Mouse (Mus musculus) adipose tissue, adult 10 weeks (tissue): ENCODE results near the gene Gm11562. TPM values are rescaled to one million over a fixed set of nuclear protein-coding genes. Genes with fewer than 3 reads are reported as not detected.

Experiments
- polyA plus RNA-seq: library from polyadenylated mRNA; stranded (reverse); fragments of 350-450 nt; fragmentation: Illumina TruSeq; extraction: RNeasy Lipid Tissue Mini Kit (QIAGEN cat#74804); gene quantifications from one replicate; pipeline ENCODE4 v1.2.3, GENCODE M21; 2014; ENCODE audit warnings: low read depth, low replicate concordance

The Gm11562 gene
- not detected for polyA plus RNA-seq

DNA sequence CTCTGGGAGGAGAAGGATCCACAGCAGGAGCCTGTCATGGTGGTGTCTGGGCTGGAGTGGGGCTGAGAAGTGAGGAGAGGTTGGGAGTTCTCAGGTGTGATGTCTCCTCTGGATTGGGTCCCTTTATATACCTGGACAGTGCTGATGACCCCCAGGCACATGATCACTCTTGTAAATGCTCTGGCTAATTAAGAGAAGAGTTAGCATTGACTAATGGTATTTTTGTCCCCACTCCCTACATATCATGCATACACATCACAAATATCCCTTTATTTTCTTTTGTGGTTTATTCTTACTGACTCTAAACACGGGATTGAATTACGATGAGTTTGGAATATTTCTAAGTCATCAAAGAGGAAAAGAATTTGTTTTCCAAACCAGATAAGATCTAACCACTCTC lies at the start of gene Gm11562:
Gene Gm11562, minus strand, starts transcription at position 101 of the 400 bp plus-strand sequence.

DNA sequence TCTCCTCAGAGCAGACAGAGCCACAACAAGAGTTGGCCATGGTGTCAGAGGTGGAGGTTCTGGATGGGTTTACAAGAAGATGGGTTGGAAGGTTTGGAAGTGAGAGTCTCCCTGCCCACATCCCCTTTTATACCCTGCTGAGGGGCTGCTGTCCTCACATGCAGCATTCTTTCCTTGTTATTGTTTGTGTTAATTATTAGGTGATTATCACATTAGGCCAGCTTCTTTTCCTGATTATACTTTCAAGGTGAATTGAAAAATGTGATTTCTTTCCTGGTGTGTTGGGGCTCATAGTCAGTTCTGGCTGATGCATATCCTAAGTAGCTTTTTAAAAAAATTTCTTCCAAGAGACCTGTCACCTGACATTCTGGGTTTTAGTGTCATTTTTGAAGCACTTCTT lies 45.6 kb upstream of the Gm11562 start, which contains the start of gene Krtap4-6:
Gene Krtap4-6, minus strand, starts transcription at position 101 of the 400 bp plus-strand sequence.

DNA sequence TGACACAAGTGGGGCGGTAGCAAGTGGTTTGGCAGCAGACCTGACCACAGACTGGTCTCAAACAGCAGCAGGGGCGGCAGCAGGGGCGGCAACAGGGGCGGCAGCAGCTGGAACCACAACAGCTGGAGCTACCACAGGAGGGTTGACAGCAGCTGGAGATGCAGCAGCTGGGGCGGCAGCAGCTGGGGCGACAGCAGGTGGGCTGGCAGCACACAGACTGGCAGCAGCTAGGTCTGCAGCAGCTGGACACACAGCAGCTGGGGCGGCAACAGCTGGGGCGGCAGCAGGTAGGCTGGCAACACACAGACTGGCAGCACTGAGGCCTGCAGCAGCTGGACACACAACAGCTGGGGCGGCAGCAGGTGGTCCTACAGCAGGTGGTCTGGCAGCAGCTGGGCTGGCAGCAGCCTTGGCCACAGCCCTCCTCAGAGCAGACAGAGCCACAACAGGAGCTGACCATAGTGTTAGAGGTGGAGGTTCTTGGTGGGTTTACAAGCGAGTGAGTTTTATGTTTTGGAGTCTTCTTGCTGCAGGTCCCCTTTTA lies 38.3 kb upstream of the Gm11562 start, which contains the start of gene Gm11563:
Gene Gm11563, minus strand, starts transcription at position 494 of the 544 bp plus-strand sequence.

DNA sequence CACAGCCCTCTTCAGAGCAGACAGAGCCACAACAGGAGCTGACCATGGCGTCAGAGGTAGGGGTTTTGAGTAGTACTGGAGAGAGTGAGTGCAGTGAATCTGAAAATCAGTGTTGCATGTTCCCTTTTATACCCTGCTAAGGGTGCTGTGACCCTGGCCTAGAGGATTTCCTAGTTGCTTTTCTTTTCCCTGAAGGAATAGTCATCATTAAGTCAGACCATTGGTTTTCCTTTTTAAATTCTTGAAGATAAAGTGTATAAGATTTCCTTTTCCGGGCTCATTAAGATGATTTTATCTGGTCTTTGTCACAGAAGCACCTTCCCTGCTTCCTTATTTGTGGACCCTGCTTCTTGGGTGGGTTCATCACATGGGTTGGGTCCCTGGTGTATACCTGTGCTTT lies 29.9 kb upstream of the Gm11562 start, which contains the start of gene Gm11555:
Gene Gm11555, minus strand, starts transcription at position 101 of the 400 bp plus-strand sequence.

DNA sequence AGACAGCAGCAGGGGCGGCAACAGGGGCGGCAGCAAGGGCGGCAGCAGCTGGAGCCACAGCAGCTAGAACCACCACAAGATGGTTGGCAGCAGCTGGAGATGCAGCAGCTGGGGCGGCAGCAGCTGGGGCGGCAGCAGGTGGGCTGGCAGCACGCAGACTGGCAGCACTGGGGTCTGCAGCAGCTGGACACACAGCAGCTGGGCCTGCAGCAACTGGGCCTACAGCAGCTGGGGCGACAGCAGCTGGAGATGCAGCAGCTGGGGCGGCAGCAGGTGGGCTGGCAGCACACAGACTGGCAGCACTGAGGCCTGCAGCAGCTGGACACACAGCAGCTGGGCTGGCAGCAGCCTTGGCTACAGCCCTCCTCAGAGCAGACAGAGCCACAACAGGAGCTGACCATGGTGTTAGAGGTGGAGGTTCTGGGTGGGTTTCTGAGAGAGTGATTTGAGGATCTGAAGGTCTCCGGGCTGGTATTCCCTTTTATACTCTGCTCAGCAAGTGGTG lies 23.5 kb upstream of the Gm11562 start, which contains the start of gene Krtap4-7:
Gene Krtap4-7, minus strand, starts transcription at position 455 of the 505 bp plus-strand sequence.

DNA sequence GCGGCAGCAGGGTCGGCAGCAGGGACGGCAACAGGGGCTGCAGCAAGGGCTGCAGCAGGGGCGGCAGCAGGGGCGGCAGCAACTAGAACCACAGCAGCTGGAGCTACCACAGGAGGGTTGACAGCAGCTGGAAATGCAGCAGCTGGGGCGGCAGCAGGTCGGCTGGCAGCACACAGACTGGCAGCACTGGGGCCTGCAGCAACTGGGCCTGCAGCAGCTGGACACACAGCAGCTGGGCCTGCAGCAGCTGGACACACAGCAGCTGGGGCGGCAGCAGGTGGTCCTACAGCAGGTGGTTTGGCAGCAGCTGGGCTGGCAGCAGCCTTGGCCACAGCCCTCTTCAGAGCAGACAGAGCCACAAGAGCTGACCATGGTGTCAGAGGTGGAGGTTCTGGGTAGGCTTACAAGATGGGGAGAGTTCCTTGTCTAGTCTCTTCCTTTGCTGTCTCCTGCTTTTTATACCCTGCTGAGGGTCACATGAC lies 14.5 kb upstream of the Gm11562 start, which contains the start of gene Krtap4-2:
Gene Krtap4-2, minus strand, starts transcription at position 432 of the 482 bp plus-strand sequence.

DNA sequence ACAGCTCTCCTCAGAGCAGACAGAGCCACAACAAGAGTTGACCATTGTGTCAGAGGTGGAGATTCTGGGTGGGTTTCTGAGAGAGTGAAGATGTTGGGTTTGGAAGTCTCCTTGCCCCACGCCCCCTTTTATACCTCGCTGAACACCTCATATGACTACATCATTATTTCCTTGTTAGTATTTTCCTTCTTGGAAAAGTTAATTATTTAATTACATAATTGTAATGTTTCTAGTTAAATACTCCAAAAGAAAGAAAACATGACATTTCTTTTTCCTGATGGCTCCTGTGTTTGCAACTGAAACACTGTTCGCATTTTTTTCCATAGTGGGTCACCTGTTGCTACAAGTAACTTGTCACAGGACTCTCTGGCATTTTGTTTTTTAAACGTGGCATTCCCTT lies 7.9 kb upstream of the Gm11562 start, which contains the start of gene Krtap4-1:
Gene Krtap4-1, minus strand, starts transcription at position 101 of the 400 bp plus-strand sequence.

DNA sequence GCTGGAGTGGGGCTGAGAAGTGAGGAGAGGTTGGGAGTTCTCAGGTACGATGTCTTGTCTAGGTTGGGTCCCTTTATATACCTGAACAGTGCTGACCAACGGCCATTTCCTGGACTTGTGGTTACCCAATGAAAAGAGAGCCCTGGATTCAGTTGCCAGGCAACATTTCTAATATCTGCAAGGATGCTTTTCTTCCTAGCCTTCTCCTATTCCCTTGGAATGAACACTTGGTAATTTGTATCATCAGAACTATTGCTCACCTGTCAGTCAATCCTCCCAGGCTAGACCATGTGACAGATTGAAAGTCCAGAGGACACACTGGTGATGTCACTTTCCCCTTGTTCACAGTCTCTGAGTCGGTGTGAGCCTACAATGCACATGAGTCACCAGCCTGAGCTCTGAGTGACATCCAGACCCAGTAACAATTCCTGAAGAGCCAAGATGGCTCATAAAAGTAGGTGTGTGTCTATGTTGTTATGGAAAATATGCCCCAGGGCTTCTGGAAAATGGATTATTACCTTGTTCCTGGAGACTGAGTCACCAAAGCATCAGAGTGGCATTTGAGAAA lies 5.4 kb downstream of the Gm11562 start, which contains the start of gene Krtap2-4:
Gene Krtap2-4, minus strand, starts transcription at position 51 of the 568 bp plus-strand sequence.

DNA sequence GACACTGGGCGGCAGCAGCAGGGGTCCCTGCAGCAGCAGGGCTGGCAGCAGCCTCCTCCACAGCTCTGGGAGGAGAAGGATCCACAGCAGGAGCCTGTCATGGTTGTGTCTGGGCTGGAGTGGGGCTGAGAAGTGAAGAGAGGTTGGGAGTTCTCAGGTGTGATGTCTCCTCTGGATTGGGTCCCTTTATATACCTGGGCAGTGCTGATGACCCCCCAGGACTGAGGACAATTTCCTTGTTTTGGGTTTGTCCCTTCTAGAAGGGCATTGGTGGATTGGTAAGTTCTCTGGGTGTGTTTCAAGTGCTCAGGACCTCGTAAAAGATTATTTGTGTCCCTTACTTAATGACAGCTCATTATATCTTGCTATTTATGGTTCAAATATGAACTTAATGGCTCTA lies 10.1 kb downstream of the Gm11562 start, which contains the start of gene Gm11937:
Gene Gm11937, minus strand, starts transcription at position 101 of the 400 bp plus-strand sequence.

DNA sequence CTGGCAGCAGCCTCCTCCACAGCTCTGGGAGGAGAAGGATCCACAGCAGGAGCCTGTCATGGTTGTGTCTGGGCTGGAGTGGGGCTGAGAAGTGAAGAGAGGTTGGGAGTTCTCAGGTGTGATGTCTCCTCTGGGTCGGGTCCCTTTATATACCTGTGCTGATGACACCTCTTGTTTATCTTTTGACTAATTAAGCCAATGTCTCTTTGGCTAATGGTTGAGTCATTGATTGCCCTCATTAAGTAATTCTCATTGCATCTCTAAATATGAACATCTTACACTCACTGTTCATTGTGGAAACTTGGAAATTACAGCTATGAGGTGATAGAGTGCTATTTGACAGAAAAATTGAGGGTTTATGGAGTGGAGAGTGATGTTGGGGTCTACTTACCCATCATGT lies 17.0 kb downstream of the Gm11562 start, which contains the start of gene Gm11938:
Gene Gm11938, minus strand, starts transcription at position 101 of the 400 bp plus-strand sequence.

DNA sequence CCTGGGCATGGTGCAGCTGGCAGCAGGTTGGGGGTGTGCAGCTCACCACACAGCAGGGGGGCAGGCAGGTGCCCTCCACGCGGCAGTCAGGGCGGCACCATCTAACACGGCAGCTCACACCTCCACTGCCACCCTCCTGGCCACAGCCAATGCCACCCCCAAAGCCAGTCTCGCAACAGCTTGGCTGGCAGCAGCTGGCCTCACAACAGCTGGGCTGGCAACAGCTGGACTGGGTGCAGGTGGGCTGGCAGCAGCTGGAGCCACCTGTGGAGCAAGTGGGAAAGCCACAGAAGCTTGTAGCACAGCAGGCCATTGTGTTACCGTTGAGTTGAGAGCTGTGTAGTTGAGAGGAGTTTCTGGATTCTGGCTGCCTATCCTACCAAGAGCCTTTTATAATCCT lies 22.5 kb downstream of the Gm11562 start, which contains the start of gene Krtap9-3:
Gene Krtap9-3, minus strand, starts transcription at position 364 of the 400 bp plus-strand sequence.

DNA sequence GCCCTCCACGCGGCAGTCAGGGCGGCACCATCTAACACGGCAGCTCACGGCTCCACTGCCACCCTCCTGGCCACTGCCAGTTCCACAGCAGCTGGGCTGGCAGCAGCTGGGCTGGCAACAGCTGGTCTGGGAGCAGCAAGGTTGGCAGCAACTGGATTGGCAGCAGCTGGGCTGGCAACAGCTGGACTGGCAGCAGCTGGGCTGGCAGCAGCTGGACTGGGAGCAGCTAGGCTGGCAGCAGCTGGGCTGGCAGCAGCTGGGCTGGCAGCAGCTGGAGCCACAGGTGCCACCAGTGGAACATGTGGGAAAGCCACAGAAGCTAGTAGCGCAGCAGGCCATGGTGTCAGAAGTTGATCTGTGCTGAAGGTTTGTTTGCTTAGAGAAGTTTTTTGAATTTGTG lies 29.3 kb downstream of the Gm11562 start, which contains the start of gene Krtap1-3:
Gene Krtap1-3, minus strand, starts transcription at position 359 of the 400 bp plus-strand sequence.

DNA sequence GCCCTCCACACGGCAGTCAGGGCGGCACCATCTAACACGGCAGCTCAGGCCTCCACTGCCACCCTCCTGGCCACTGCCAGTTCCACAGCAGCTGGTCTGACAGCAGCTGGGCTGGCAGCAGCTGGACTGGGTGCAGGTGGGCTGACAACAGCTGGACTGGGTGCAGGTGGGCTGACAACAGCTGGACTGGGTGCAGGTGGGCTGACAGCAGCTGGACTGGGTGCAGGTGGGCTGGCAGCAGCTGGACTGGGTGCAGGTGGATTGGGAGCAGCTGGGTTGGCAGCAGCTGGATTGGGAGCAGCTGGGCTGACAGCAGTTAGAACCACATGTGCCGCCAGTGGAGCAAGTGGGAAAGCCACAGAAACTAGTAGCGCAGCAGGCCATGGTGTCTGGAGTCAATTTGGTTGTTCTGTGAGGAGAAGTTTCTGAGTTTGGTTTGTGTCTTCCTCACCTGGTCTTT lies 37.0 kb downstream of the Gm11562 start, which contains the start of gene Krtap1-4:
Gene Krtap1-4, minus strand, starts transcription at position 410 of the 460 bp plus-strand sequence.

DNA sequence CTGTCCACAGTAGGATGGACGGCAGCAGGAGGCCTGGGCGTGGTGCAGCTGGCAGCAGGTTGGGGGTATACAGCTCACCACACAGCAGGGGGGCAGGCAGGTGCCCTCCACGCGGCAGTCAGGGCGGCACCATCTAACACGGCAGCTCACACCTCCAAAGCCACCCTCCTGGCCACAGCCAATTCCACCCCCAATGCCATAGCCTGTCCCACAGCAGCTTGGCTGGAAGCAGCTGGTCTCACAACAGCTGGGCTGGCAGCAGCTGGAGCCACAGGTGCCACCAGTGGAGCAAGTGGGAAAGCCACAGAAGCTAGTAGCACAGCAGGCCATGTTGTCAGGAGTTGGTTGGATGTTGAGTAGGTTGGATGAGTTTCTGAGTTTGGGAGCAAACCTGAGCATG lies 39.6 kb downstream of the Gm11562 start, which contains the start of gene Krtap1-5:
Gene Krtap1-5, minus strand, starts transcription at position 381 of the 400 bp plus-strand sequence.

Other genes starting within 250 kb of the Gm11562 start
- gene Krt28, start 245.5 kb downstream of the Gm11562 start, polyA plus RNA-seq: not detected
- 7.4 TPM for gene Krt10, start 231.1 kb downstream of the Gm11562 start, polyA plus RNA-seq
- gene Krt12, start 198.2 kb downstream of the Gm11562 start, polyA plus RNA-seq: not detected
- gene Krt20, start 182.3 kb downstream of the Gm11562 start, polyA plus RNA-seq: 0.77 TPM
- 62.3 TPM for gene Krt23, start 127.3 kb downstream of the Gm11562 start, polyA plus RNA-seq
- gene Krt39, start 99.1 kb downstream of the Gm11562 start, polyA plus RNA-seq: not detected
- not detected for gene Krt40, start 77.3 kb downstream of the Gm11562 start, polyA plus RNA-seq
- gene Krtap3-3, start 69.6 kb downstream of the Gm11562 start, polyA plus RNA-seq: 0.48 TPM
- not detected for gene Krtap3-2, start 63.6 kb downstream of the Gm11562 start, polyA plus RNA-seq
- gene Gm11939, start 61.0 kb downstream of the Gm11562 start, polyA plus RNA-seq: not detected
- gene Krtap3-1, start 53.8 kb downstream of the Gm11562 start, polyA plus RNA-seq: not detected
- not detected for gene Krtap1-5, start 39.4 kb downstream of the Gm11562 start, polyA plus RNA-seq
- not detected for gene Krtap1-4, start 36.8 kb downstream of the Gm11562 start, polyA plus RNA-seq
- not detected for gene Krtap1-3, start 29.1 kb downstream of the Gm11562 start, polyA plus RNA-seq
- not detected for gene Krtap9-3, start 22.3 kb downstream of the Gm11562 start, polyA plus RNA-seq
- not detected for gene Gm11938, start 17.1 kb downstream of the Gm11562 start, polyA plus RNA-seq
- gene Gm11937, start 10.2 kb downstream of the Gm11562 start, polyA plus RNA-seq: not detected
- gene Krtap2-4, start 5.6 kb downstream of the Gm11562 start, polyA plus RNA-seq: not detected
- gene Krtap4-1, start 7.8 kb upstream of the Gm11562 start, polyA plus RNA-seq: not detected
- not detected for gene Krtap4-2, start 14.6 kb upstream of the Gm11562 start, polyA plus RNA-seq
- gene Krtap4-7, start 23.7 kb upstream of the Gm11562 start, polyA plus RNA-seq: not detected
- not detected for gene Gm11555, start 29.8 kb upstream of the Gm11562 start, polyA plus RNA-seq
- not detected for gene Gm11563, start 38.5 kb upstream of the Gm11562 start, polyA plus RNA-seq
- not detected for gene Krtap4-6, start 45.5 kb upstream of the Gm11562 start, polyA plus RNA-seq
- gene Gm14190, start 70.3 kb upstream of the Gm11562 start, polyA plus RNA-seq: not detected
- not detected for gene Gm14180, start 113.9 kb upstream of the Gm11562 start, polyA plus RNA-seq
- not detected for gene Gm11595, start 152.5 kb upstream of the Gm11562 start, polyA plus RNA-seq
- gene Krtap4-8, start 160.3 kb upstream of the Gm11562 start, polyA plus RNA-seq: not detected
- not detected for gene Krtap4-9, start 164.8 kb upstream of the Gm11562 start, polyA plus RNA-seq
- gene Gm11596, start 173.0 kb upstream of the Gm11562 start, polyA plus RNA-seq: not detected
- gene Gm11569, start 178.5 kb upstream of the Gm11562 start, polyA plus RNA-seq: not detected
- gene Gm11554, start 184.0 kb upstream of the Gm11562 start, polyA plus RNA-seq: not detected
- gene Krtap4-13, start 189.5 kb upstream of the Gm11562 start, polyA plus RNA-seq: not detected
- gene Gm11564, start 195.2 kb upstream of the Gm11562 start, polyA plus RNA-seq: not detected
- gene 2300003K06Rik, start 217.6 kb upstream of the Gm11562 start, polyA plus RNA-seq: not detected
- gene Krtap4-16, start 231.2 kb upstream of the Gm11562 start, polyA plus RNA-seq: not detected
- gene Gm11568, start 237.5 kb upstream of the Gm11562 start, polyA plus RNA-seq: not detected
- not detected for gene Gm11559, start 244.0 kb upstream of the Gm11562 start, polyA plus RNA-seq